Mouse (Mus musculus) granulocyte monocyte progenitor cell, adult 5-6 weeks (primary cell): ENCODE measurements around the gene Sema4c. TPM values are rescaled to one million over a fixed set of nuclear protein-coding genes. Genes with fewer than 3 reads are reported as not detected.

ENCODE experiments used
- ATAC-seq: replicated peaks from 2 replicates; pipeline ENCODE4 v1.8.0; 2016; ENCODE audit warnings: mild to moderate bottlenecking, moderate TSS enrichment, inconsistent platforms; ENCODE audit not compliant: poor library complexity, severe bottlenecking
- total RNA-seq, 2 experiments: library from RNA; stranded (forward) in 1 of 2; stranded (reverse) in 1 of 2; fragments of 200-712, 200-1000 nt in 1 of 2; fragments of >200 nt in 1 of 2; fragmentation: Nextera tagmentation in 1 of 2; gene quantifications; 2 replicates each; pipeline ENCODE4 v1.2.3; 2014 to 2017

Sema4c gene
- 2.0 and 2.3 TPM in 2 replicates for total RNA-seq (2014; fragmentation: Nextera tagmentation)
- total RNA-seq (2017) = 1.9 and 2.1 TPM in 2 replicates

DNA sequence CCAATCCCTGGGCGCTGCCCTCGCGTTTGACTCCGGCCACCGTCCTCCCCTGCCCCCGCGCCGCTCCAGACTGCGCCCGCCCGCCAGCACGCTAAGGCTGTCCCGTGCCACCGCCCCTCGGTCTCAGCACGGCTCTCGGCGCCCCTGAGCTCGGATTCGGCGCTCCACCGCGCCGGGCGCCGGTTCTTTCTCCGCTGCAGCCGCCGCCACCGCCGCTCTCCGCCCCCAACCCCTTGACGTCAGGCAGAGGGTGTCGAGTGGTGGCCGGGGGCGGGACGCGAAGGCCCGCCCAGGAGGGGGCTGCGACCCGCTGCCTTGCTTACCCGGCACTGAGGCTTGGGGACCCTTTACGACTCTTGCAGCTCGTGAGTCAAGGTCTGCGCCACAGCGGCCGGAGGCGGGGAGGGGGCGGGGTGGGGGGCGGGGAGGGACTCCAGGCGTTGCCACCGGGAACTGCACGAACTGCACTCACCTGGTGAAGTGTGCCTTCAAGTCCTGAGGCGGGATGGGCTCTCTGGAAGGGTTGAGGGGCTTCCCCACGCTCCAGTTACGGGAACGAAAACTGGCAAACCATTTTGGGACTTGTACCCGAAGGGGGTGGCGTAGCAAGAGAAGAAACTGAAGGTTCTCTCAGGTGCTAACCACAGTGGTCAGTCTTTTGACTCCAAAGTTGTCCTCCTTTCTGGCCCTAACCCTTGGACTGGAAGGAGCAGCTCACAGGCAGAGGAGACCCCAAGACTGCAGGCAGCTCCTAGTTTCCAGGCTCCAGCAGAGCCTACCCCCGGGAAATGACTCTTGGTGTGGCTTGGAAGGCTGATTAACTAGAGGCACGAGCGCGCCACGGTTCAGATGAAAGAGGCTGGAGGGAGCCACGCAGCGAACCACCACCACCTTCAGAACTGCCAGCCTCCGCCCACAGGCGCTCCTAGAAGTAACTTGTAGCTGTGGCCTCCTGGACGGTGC, at the start of gene Sema4c:
Gene Sema4c (minus strand): TSS at position 319 of the 963 bp plus-strand sequence.
- ATAC-seq = peak; percentile 12

DNA sequence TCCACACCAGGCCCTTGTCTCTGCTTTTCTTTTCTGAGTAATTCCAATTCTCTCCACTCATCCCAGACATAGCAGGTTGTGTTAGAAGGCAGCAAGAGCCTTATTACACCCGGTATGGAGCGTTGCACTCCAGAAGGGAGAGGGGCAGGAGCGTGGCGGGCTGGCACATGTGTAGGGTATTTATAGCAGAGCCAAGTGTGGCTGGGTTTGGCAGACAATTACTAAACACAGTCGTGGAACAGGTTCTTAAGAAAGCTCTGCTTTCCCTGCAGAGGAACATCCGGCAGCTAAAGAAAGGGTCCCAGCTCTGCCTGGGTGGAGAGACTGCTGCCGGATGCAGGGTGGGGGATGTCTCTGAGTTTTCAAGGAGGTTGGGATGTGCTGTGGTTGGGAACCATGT, 48.8 kb upstream of the Sema4c start:
- ATAC-seq = no peak

GRCm38 (mm10) chr1:36604254-36605156, 46.4 kb upstream of the Sema4c start:
- peak; percentile 69 for ATAC-seq

DNA sequence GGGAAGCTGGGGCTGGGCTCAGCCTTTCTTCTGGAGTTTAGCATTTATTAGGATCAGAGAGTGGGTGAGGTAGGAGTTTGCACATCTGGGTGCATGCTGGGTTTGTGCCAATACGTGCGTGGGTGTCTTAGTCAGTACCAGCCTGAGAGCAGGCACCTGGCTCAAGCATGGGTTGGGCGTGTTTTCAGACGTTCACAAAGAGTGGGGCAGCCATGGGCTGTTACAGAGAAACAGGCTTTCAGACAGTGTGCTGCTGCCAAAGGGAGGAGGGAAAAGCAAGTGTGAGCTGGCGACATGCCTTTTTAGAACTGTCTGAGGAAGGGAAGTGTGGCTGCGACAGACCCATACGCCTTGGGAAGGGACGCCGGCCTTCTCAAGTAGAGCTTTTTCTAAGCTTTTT, 45.2 kb upstream of the Sema4c start:
- ATAC-seq = 0 out of 2 replicates have a peak, but pooled peaks have one; percentile 12

- no peak for ATAC-seq
Observed at GRCm38 (mm10) chr1:36602271-36602670, 44.1 kb upstream of the Sema4c start.

- no peak for ATAC-seq
Observed at GRCm38 (mm10) chr1:36598411-36598810, 40.3 kb upstream of the Sema4c start.

GRCm38 (mm10) chr1:36596114-36596513, 38.0 kb upstream of the Sema4c start:
- ATAC-seq = no peak

GRCm38 (mm10) chr1:36595167-36595931, 37.2 kb upstream of the Sema4c start:
- no peak for ATAC-seq

DNA sequence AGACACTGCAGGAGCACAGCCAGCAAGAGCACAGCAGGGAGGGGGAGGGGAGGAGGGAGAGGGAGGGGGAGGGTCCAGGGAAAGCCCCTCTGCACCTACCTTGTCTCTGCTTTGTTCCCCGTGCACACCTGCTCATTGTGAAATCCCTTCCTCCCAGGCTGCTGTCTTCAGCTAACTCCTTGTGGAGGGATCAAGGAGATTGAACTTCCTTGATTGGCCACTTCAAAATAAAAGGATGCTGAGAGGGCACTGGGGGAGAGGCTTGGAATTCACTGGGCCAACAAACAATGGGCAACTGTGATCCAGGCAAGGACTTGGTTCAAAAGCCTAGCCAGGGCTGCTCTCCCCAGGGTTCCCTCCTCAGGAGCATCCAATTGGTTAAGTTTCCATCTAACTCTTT, 35.0 kb upstream of the Sema4c start:
- no peak for ATAC-seq

GRCm38 (mm10) chr1:36591408-36591807, 33.3 kb upstream of the Sema4c start:
- peak; percentile 75 for ATAC-seq

- ATAC-seq = no peak
Observed at GRCm38 (mm10) chr1:36590664-36591063, 32.5 kb upstream of the Sema4c start.

- no peak for ATAC-seq
Observed at GRCm38 (mm10) chr1:36589486-36589885, 31.3 kb upstream of the Sema4c start.

DNA sequence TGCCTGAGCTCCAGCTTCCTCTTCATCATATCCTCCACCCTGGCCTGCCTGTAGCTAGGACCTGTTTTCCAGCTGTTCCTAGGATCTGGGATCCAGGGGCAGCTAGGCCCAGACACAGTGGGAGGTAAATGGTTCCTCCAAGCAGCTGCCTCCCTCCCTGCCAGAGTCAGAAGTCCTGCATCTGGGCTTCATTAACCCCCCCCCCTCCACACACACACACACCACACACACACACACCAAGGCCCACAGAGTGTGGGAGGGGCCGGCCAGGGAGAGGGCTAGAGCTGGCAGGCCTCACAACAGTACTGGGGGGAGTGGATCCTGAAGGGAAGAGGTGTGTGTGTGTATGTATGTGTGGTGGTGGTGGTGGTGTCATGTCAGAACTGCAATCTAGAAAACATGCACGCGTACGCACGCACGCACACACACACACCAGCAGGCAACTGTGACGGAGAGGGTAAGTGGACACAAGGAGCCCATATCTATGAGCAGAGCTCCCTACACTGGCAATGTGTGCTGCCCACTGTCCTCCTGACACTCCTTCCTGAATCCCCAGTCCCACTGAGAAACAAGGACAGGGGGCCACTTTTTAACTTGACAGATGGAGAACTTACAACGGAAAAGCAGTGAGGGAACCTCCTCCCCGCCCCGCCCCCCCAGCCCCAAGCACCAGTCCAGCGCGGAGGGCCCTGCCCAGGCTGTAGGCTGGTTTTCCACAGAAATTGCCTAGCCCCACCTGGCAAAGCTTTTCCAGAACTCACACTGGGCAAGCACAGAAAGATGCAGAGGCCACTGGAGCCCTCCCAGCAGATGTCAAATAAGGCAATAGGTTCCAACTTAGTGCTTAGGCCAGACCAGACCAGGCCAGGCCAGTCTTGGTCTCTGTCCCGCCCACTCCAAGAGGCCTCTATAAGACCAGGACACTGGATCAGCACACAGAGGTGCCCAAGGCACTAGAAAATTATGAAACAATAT, 30.6 kb upstream of the Sema4c start:
- peak; percentile 3; the same call in 1 of the 2 replicates for ATAC-seq

GRCm38 (mm10) chr1:36587860-36588259, 29.7 kb upstream of the Sema4c start:
- no peak for ATAC-seq

DNA sequence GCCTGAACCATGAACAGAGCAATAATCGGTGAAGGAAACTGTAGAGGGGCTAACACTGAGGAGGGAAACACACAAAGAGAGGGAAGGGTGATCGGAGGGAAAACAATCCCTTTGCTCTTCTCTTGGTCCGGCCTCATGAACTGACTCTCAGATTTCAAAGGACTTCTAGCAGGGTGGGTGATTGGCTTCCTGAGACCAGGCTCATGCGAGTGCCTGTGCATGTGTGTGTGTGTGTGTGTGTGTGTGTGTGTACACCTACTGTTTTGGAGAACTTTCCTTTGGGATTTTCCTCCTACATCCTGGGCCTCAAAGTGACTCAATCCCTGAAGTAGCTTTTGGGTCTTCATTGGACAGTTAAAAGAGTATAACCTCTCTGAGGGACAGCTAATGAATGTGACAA, 28.1 kb upstream of the Sema4c start:
- no peak for ATAC-seq

DNA sequence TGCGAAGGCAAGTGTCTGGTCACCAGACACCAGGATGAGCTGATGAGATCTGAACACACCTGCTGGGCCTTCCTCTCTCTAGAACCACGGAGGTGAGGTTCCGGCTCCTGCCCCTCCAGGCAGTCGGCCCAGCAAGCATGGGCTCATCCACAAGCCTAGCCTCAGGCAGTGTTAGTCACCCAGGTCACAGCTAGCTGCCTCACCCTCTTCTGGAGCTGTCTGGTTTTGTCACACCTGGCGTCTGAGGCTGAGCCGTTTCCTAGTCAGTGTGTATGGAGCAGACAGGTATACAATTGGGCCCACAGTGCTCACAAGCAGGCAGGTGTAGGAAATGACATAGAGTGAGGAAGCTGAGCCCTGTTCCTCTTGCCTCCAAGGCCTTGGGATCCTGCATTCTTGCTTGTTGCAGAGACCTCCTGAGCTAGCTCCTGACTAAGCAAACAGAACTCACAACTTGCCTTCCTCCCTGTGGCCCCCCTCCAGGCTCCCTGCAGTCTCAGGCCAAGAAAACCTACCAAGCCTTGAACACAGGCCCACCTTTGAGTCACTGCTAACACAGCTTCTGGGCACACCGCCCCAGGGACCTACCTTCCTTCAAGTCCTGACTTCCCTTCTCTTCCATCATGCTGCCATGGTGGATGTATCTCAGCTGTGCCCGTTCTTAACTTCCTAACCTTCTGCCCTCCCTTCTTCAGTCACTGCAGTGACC, 25.4 kb upstream of the Sema4c start:
- no peak for ATAC-seq

DNA sequence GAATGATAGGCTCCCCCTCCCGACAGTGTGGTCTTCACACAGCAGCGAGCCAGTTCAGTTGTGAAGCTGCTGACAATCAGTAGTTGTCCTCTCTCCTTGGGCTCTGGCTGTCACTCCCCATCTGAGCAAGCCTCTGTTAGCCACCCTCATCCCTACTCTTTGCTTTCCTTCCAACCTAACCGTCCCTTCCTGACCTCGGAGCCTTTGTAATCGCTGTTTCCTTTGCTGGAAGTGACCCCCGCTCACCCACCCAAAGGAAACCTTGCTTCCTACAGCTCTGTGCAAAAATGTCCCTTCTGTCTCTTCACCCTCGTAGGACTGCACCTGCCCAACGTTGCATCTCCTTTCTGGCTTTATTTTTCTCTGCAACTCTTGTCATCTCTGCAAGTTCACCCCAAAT, 24.1 kb upstream of the Sema4c start:
- ATAC-seq = no peak

GRCm38 (mm10) chr1:36581260-36581659, 23.1 kb upstream of the Sema4c start:
- no peak for ATAC-seq
